Mouse (Mus musculus): ENCODE data around the gene Abr. TPM values are rescaled to one million over a fixed set of nuclear protein-coding genes. Genes with fewer than 3 reads are reported as not detected.

Abr gene
- total RNA-seq, 2 experiments from 2014 or later, result 439 to 452 TPM

GRCm38 (mm10) chr11:76445459-76445858, 176.7 kb downstream of the Abr start:
- no peak for DNase-seq (ENCODE audit: low spot score in 2 of 2)
- intact Hi-C loops (cut with DNase I), result no loop called here

GRCm38 (mm10) chr11:76439666-76440065, 182.4 kb downstream of the Abr start:
- intact Hi-C loops (cut with DNase I), result no loop called here
- peak; percentile 45 to 60 for DNase-seq (ENCODE audit: low spot score in 2 of 2)

- peak in 1 of 2 experiments; percentile 45 for DNase-seq (ENCODE audit: low spot score in 2 of 2)
- intact Hi-C loops (cut with DNase I), result no loop called here
Observed at GRCm38 (mm10) chr11:76436864-76437437, 185.2 kb downstream of the Abr start.

GRCm38 (mm10) chr11:76436009-76436408, 186.1 kb downstream of the Abr start:
- no peak for DNase-seq (ENCODE audit: low spot score in 2 of 2)
- intact Hi-C loops (cut with DNase I), result no loop called here

GRCm38 (mm10) chr11:76429966-76430631, 192.0 kb downstream of the Abr start:
- intact Hi-C loops (cut with DNase I), result no loop called here
- no peak for DNase-seq (ENCODE audit: low spot score in 2 of 2)

- intact Hi-C loops (cut with DNase I), result no loop called here
- DNase-seq (ENCODE audit: low spot score in 2 of 2), result no peak
Observed at GRCm38 (mm10) chr11:76429556-76429955, 192.6 kb downstream of the Abr start.

- DNase-seq (ENCODE audit: low spot score in 2 of 2), result no peak
Observed at GRCm38 (mm10) chr11:76429046-76429445, 193.1 kb downstream of the Abr start.

GRCm38 (mm10) chr11:76427781-76428180, 194.3 kb downstream of the Abr start:
- intact Hi-C loops (cut with DNase I), result no loop called here
- DNase-seq (ENCODE audit: low spot score in 2 of 2), result no peak

More at GRCm38 (mm10) chr11:76429046-76429445, 193.1 kb downstream of the Abr start:
- intact Hi-C loops (cut with DNase I), result no loop called here

GRCm38 (mm10) chr11:76425749-76426148, 196.4 kb downstream of the Abr start:
- no peak for DNase-seq (ENCODE audit: low spot score in 2 of 2)
- intact Hi-C loops (cut with DNase I), result no loop called here

GRCm38 (mm10) chr11:76420896-76421295, 201.2 kb downstream of the Abr start:
- intact Hi-C loops (cut with DNase I), result no loop called here
- DNase-seq (ENCODE audit: low spot score in 2 of 2), result no peak

GRCm38 (mm10) chr11:76419179-76419578, 202.9 kb downstream of the Abr start:
- intact Hi-C loops (cut with DNase I), result no loop called here
- no peak for DNase-seq (ENCODE audit: low spot score in 2 of 2)

GRCm38 (mm10) chr11:76418423-76418822, 203.7 kb downstream of the Abr start:
- DNase-seq (ENCODE audit: low spot score in 2 of 2), result peak in 1 of 2 experiments; percentile 73
- intact Hi-C loops (cut with DNase I), result no loop called here

GRCm38 (mm10) chr11:76415985-76416384, 206.1 kb downstream of the Abr start:
- no peak for DNase-seq (ENCODE audit: low spot score in 2 of 2)
- intact Hi-C loops (cut with DNase I), result no loop called here

- no peak for DNase-seq (ENCODE audit: low spot score in 2 of 2)
- intact Hi-C loops (cut with DNase I), result no loop called here
Observed at GRCm38 (mm10) chr11:76415001-76415400, 207.1 kb downstream of the Abr start.

- intact Hi-C loops (cut with DNase I), result no loop called here
- DNase-seq (ENCODE audit: low spot score in 2 of 2), result no peak
Observed at GRCm38 (mm10) chr11:76413202-76413601, 208.9 kb downstream of the Abr start.

- intact Hi-C loops (cut with DNase I), result loop anchor here (2.0 kb wide), 1 partner anchor 44 kb away; no protein-coding TSS in a partner anchor
- DNase-seq (ENCODE audit: low spot score in 2 of 2), result peak; percentile 56 to 61
Observed at GRCm38 (mm10) chr11:76410826-76411225, 211.3 kb downstream of the Abr start.

- DNase-seq (ENCODE audit: low spot score in 2 of 2), result peak; percentile 96 to 97
- intact Hi-C loops (cut with DNase I), result no loop called here
Observed at GRCm38 (mm10) chr11:76406702-76407583, 215.2 kb downstream of the Abr start, which contains the start of gene Timm22. Gene Timm22, plus strand, starts transcription at chr11:76406952.

GRCm38 (mm10) chr11:76405626-76406264, 216.4 kb downstream of the Abr start:
- intact Hi-C loops (cut with DNase I), result no loop called here

GRCm38 (mm10) chr11:76405113-76405512, 217.0 kb downstream of the Abr start:
- intact Hi-C loops (cut with DNase I), result no loop called here

More at GRCm38 (mm10) chr11:76405626-76406264, 216.4 kb downstream of the Abr start:
- DNase-seq (ENCODE audit: low spot score in 2 of 2), result no peak

GRCm38 (mm10) chr11:76401398-76401797, 220.7 kb downstream of the Abr start:
- intact Hi-C loops (cut with DNase I), result no loop called here

More at GRCm38 (mm10) chr11:76405113-76405512, 217.0 kb downstream of the Abr start:
- DNase-seq (ENCODE audit: low spot score in 2 of 2), result no peak

More at GRCm38 (mm10) chr11:76401398-76401797, 220.7 kb downstream of the Abr start:
- no peak for DNase-seq (ENCODE audit: low spot score in 2 of 2)
